Mouse (Mus musculus): ENCODE data around the gene Srrd.

GRCm38 (mm10) chr5:112337004-112337403, 5.8 kb downstream of the Srrd start:
- TF ChIP-seq USF2 (conservative IDR thresholded peaks at IDR 0.05; ENCODE audit: low read depth, low read length) (no peak), CTCF (conservative IDR thresholded peaks at IDR 0.05 in 1 of 2, IDR thresholded peaks at IDR 0.05 in 1 of 2; ENCODE audit: low read depth in 2 of 2, low read length in 2 of 2) (no peak), EP300 (IDR thresholded peaks at IDR 0.05; ENCODE audit: low read length) (no peak), POLR2A (IDR thresholded peaks at IDR 0.05; ENCODE audit: low read depth, low read length) (no peak), RAD21 (IDR thresholded peaks at IDR 0.05; ENCODE audit: low read depth, low read length) (no peak), MXI1 (IDR thresholded peaks at IDR 0.05; ENCODE audit: low read depth, low read length) (no peak), TCF12 (IDR thresholded peaks at IDR 0.05; ENCODE audit: low read depth, low read length) (no peak), CHD1 (IDR thresholded peaks at IDR 0.05; ENCODE audit: low read depth, low read length) (no peak), NELFE (IDR thresholded peaks at IDR 0.05; ENCODE audit: low read depth, low read length) (no peak), RCOR1 (conservative IDR thresholded peaks at IDR 0.05; ENCODE audit: low read depth, low read length) (no peak)
